Mouse (Mus musculus): ENCODE data around the gene Zfhx3. TPM values are rescaled to one million over a fixed set of nuclear protein-coding genes. Genes with fewer than 3 reads are reported as not detected.
A peak's percentile ranks its signal among the peaks of the same experiment; 100 is the strongest.

The Zfhx3 gene
- total RNA-seq, 2 experiments from 2014 or later: 39.3 to 58.8 TPM

- peak in 1 of 2 experiments; percentile 10 for DNase-seq
Observed at GRCm38 (mm10) chr8:108662766-108663165, 720.3 kb downstream of the Zfhx3 start.

- no peak for DNase-seq
Observed at GRCm38 (mm10) chr8:108671939-108672515, 729.6 kb downstream of the Zfhx3 start.

DNA sequence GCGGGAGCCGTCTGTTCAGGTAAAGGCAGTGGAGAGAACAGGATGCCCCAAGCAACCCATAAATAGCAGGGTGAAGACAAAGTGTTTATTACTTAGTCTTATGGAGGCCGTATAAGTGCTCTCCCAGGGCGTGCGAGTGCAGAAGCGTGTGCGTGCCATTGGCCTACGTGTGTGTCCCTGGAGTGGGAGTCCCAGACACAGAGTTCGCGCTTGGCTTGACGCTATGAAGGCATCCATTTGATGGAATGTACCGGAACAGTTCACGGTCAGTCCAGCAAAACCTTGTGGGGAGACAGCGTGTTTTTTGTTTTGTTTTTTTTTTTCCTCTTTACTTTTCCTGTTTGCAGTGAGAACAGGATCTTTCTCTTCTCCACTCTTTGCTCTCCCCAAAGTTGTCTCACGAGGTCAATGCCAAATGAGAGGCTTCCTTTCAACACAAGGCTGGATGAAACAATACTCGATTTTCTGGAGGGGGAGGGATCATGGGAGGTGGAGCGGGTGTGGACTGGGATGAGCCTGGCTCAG is 732.6 kb downstream of the Zfhx3 start:
- DNase-seq: peak; percentile 47 to 51

- no peak for DNase-seq
Observed at GRCm38 (mm10) chr8:108689694-108690093, 747.2 kb downstream of the Zfhx3 start.

DNA sequence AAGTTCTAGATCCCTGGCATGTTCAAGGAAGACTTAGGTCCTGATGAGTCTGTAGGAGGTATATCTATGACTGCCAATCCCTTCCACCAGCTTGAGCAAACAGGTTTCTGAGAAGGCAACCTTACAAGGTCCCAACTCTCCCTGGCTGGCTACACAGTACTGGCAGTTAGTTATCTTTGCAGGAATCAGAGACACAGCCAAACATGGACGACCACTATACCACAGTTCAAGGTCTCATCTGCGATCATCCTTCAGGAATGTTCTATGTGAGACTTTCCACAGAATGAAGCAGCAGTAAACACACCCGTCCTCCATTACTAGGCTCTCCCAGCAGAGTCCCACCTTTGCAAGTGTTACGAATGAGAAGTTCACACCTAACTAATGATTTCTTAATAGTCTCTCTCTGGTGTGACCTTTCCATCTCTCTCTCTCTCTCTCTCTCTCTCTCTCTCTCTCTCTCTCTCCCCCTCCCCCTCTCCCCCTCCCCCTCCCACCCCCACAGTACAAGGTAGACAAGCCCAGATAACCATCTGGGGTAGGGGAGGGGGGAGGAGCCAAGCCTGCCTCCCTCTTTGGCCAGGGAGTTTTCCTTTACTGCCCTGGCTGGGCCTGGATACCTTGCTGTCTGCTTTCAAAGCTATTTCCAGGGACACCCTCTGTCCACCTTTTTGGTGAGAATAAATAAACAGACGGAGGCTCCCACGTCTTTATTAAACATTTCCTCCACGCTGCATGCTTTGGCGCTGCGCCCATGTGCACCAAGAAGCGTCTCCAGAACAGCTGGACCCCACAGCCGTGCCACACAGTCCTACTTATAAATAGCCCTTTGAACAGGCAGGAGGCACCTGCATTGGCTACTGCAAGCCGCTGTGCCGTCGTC is 748.4 kb downstream of the Zfhx3 start:
- peak; percentile 45 to 58 for DNase-seq

GRCm38 (mm10) chr8:108691456-108692238 is 749.2 kb downstream of the Zfhx3 start:
- DNase-seq: peak; percentile 68 to 82

- DNase-seq: no peak
Observed at GRCm38 (mm10) chr8:108692239-108692627, 749.8 kb downstream of the Zfhx3 start.

- peak in 1 of 2 experiments; percentile 55 for DNase-seq
Observed at GRCm38 (mm10) chr8:108692669-108693665, 750.5 kb downstream of the Zfhx3 start.

GRCm38 (mm10) chr8:108693841-108694240 is 751.4 kb downstream of the Zfhx3 start:
- peak in 1 of 2 experiments; percentile 52 for DNase-seq

- DNase-seq: peak in 1 of 2 experiments; percentile 14
Observed at GRCm38 (mm10) chr8:108694516-108694915, 752.1 kb downstream of the Zfhx3 start.

DNA sequence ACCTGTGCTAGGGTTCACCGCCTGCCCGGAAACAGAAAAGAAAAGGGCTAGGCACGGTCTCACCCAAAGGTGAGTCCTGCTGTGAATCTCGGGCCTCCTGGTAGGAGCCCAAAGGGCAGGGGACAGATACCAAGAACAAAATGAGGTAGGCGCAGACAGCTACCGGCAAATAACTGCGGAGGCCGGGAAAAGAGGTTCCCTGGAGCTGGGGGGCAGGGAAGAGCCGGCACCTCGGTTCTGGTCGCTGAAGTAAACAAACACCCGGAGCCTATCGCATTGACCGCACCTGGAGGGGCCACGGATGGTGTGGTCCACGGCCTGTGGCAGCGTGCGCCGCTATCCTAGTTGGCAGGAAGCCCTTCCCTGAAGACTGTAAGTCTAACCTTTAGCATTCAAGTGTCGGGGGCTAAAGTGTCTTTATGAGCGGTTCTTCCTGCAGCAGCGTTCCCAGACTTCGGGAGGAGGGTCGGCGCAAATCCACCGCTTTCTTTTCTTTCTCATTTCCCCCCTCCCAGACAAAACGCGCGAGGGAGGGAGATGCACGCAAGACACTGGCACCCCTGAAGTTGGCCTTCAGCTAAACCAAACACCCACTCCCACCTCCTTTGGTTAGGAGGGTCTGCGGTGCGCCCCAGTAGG is 752.9 kb downstream of the Zfhx3 start:
- DNase-seq: peak in 1 of 2 experiments; percentile 49

- DNase-seq: peak; percentile 60 to 79
Observed at GRCm38 (mm10) chr8:108695938-108696630, 753.6 kb downstream of the Zfhx3 start.

- DNase-seq: peak in 1 of 2 experiments; percentile 44
Observed at GRCm38 (mm10) chr8:108696631-108697410, 754.4 kb downstream of the Zfhx3 start.

- DNase-seq: peak in 1 of 2 experiments; percentile 64
Observed at GRCm38 (mm10) chr8:108697589-108697988, 755.1 kb downstream of the Zfhx3 start.

GRCm38 (mm10) chr8:108698101-108698660 is 755.7 kb downstream of the Zfhx3 start:
- DNase-seq: peak in 1 of 2 experiments; percentile 25

DNA sequence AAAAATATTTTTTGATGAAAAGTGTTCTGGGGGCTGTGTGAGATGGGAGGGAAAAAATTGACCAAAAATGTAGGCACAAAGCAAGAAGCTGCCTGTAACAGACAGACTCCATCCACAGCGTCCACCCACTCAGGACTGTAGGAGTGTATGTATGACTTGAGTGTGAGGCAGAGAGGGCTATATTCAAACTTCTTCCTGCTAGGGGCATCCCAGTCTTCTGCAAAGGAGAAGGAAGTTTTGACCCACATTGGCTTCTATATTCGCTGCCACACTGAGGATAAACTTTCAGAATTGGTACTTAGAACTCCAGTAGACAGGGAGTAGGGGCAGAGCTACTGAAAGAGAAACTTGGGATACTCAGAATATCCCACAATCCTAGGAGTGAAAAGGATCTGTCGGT is 756.6 kb downstream of the Zfhx3 start:
- DNase-seq: peak in 1 of 2 experiments; percentile 12

- DNase-seq: no peak
Observed at GRCm38 (mm10) chr8:108699454-108700345, 757.3 kb downstream of the Zfhx3 start.

All from adrenal gland, postnatal 36 days (tissue).